Mouse (Mus musculus): ENCODE data around the gene Gm20708.

GRCm38 (mm10) chr11:117828888-117829604, 19.6 kb downstream of the Gm20708 start:
- TF ChIP-seq CTCF (IDR thresholded peaks at IDR 0.05; ENCODE audit: low read depth) (no peak), EP300 (IDR thresholded peaks at IDR 0.05; ENCODE audit: low read depth) (peak; percentile 33)
